Mouse (Mus musculus): Measurements from ENCODE around the gene Prf1. TPM values are rescaled to one million over a fixed set of nuclear protein-coding genes. Genes with fewer than 3 reads are reported as not detected.

Gene Prf1
- polyA plus RNA-seq, 1 experiment: 0.01 TPM

DNA sequence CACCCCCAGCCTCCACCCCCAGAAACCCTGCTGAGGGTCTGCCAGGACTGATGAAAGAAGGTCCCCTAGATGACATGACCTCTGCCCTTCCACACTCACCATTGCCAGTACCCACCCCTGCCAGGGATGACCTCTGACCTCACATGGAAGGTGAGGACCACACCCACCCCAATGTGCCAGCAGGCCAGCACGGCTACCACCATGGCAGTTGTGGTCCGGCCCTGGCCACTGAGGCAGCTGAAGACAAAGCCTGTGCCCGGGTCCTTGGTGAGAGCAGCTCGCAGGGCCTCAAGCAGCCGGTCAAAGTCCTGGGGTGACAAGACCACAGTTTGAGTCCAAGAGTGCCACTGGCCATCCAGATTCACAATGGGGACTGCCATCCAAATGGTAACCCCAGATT is 43.4 kb downstream of the Prf1 start:
- H3K36me3 ChIP-seq (ENCODE audit: control insufficient read depth, insufficient read depth): peaks cover 4% of the 10 kb centered on the region
- no peaks in the 10 kb centered on the region for H3K27me3 ChIP-seq (ENCODE audit: control insufficient read depth, insufficient read depth, insufficient read length)
- TF ChIP-seq E2F4 (IDR thresholded peaks at IDR 0.05; ENCODE audit: insufficient read depth) (no peak), MYOD1 (IDR thresholded peaks at IDR 0.05; ENCODE audit: control insufficient read depth in 1 of 3, insufficient read length in 2 of 3, low read depth in 2 of 3) (no peak), SRF (IDR thresholded peaks at IDR 0.05; ENCODE audit: control insufficient read depth, insufficient read length, low read depth) (no peak), MYOG (IDR thresholded peaks at IDR 0.05; ENCODE audit: control insufficient read depth in 1 of 3, insufficient read depth in 1 of 3, insufficient read length in 2 of 3, low read depth in 2 of 3) (no peak), TCF3 (IDR thresholded peaks at IDR 0.05; ENCODE audit: insufficient read length, low read depth) (no peak), USF1 (IDR thresholded peaks at IDR 0.05; ENCODE audit: low read depth) (no peak), CEBPB (IDR thresholded peaks at IDR 0.05; ENCODE audit: insufficient read depth, poor library complexity, severe bottlenecking) (no peak), POLR2A (IDR thresholded peaks at IDR 0.05; ENCODE audit: insufficient read length, low read depth) (no peak), TCF12 (IDR thresholded peaks at IDR 0.05; ENCODE audit: insufficient read depth, poor library complexity, severe bottlenecking) (no peak), MAX (IDR thresholded peaks at IDR 0.05; ENCODE audit: low read depth) (no peak), POLR2AphosphoS2 (IDR thresholded peaks at IDR 0.05; ENCODE audit: insufficient read length, low read depth) (no peak), REST (IDR thresholded peaks at IDR 0.05; ENCODE audit: insufficient read depth, insufficient read length) (no peak)
- no peak overlapping the region for H3K4me2 ChIP-seq (ENCODE audit: low read depth)
- H3ac ChIP-seq (ENCODE audit: control insufficient read depth, insufficient read length): no peak overlapping the region
- no peaks in the 10 kb centered on the region for H3K79me2 ChIP-seq (ENCODE audit: control insufficient read depth, insufficient read depth)
- H3K4me3 ChIP-seq: no peak overlapping the region

DNA sequence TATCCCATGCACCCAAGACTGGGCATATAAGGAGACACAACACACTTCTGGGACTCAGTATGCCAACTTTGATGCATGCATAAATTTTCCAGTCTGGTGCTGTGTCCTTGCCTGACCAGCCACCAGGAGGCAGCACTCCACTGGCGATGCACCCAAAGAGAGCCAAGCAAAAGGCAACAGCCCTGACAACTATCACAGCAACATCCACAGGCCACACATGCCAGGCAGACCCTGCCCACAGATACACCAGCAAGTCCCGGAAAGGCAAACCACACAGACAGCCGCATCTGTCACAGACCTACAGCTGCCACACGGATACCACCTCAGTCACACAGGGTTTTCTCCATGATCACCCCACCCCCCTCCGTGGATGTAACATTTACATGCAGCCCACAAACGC is 43.9 kb downstream of the Prf1 start:
- Histone ChIP-seq H3ac (ENCODE audit: control insufficient read depth, insufficient read length) (no peak overlapping the region), H3K79me2 (ENCODE audit: control insufficient read depth, insufficient read depth) (no peaks in the 10 kb centered on the region), H3K27me3 (ENCODE audit: control insufficient read depth, insufficient read depth, insufficient read length) (no peaks in the 10 kb centered on the region), H3K4me2 (ENCODE audit: low read depth) (no peak overlapping the region), H3K36me3 (ENCODE audit: control insufficient read depth, insufficient read depth) (peaks cover 4% of the 10 kb centered on the region), H3K4me3 (no peak overlapping the region)
- TF ChIP-seq REST (IDR thresholded peaks at IDR 0.05; ENCODE audit: insufficient read depth, insufficient read length): no peak
- peak; percentile 59 for TF ChIP-seq SRF (IDR thresholded peaks at IDR 0.05; ENCODE audit: control insufficient read depth, insufficient read length, low read depth)
- TF ChIP-seq MYOG (IDR thresholded peaks at IDR 0.05; ENCODE audit: control insufficient read depth in 1 of 3, insufficient read depth in 1 of 3, insufficient read length in 2 of 3, low read depth in 2 of 3): peak in 2 of 3 experiments; percentile 50 to 87
- TF ChIP-seq MYOD1 (IDR thresholded peaks at IDR 0.05; ENCODE audit: control insufficient read depth in 1 of 3, insufficient read length in 2 of 3, low read depth in 2 of 3): peak in 2 of 3 experiments; percentile 68 to 70
- no peak for TF ChIP-seq CEBPB (IDR thresholded peaks at IDR 0.05; ENCODE audit: insufficient read depth, poor library complexity, severe bottlenecking)
- TF ChIP-seq E2F4 (IDR thresholded peaks at IDR 0.05; ENCODE audit: insufficient read depth): no peak
- no peak for TF ChIP-seq POLR2AphosphoS2 (IDR thresholded peaks at IDR 0.05; ENCODE audit: insufficient read length, low read depth)
- peak; percentile 14 for TF ChIP-seq TCF3 (IDR thresholded peaks at IDR 0.05; ENCODE audit: insufficient read length, low read depth)

DNA sequence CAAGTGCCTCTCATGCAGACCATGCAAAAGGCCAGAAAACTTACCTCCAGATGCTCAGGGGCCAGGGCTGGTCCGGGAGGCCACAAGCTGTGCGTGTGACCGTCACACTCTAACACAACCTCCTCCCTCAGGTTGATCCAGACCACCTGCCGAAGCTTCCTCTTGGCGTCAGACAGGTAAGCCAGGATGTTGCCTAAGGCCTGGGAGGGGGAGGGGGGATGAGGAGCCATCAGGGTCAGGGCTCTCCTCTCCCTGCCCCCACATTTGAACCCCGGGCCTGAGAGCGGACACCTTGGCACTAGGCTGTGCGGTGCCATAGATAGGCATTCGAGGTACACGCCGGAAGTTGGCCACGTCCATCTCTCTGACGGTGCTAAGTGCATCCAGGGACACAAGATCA is 45.1 kb downstream of the Prf1 start:
- H3K36me3 ChIP-seq (ENCODE audit: control insufficient read depth, insufficient read depth): peaks cover 4% of the 10 kb centered on the region
- H3K27me3 ChIP-seq (ENCODE audit: control insufficient read depth, insufficient read depth, insufficient read length): no peaks in the 10 kb centered on the region
- H3K4me3 ChIP-seq: no peak overlapping the region
- no peak overlapping the region for H3K4me2 ChIP-seq (ENCODE audit: low read depth)
- no peaks in the 10 kb centered on the region for H3K79me2 ChIP-seq (ENCODE audit: control insufficient read depth, insufficient read depth)
- TF ChIP-seq POLR2AphosphoS2 (IDR thresholded peaks at IDR 0.05; ENCODE audit: insufficient read length, low read depth): no peak
- TF ChIP-seq MAX (IDR thresholded peaks at IDR 0.05; ENCODE audit: low read depth): no peak
- no peak for TF ChIP-seq REST (IDR thresholded peaks at IDR 0.05; ENCODE audit: insufficient read depth, insufficient read length)
- no peak for TF ChIP-seq MYOD1 (IDR thresholded peaks at IDR 0.05; ENCODE audit: control insufficient read depth in 1 of 3, insufficient read length in 2 of 3, low read depth in 2 of 3)
- no peak for TF ChIP-seq CEBPB (IDR thresholded peaks at IDR 0.05; ENCODE audit: insufficient read depth, poor library complexity, severe bottlenecking)
- no peak for TF ChIP-seq USF1 (IDR thresholded peaks at IDR 0.05; ENCODE audit: low read depth)
- TF ChIP-seq TCF3 (IDR thresholded peaks at IDR 0.05; ENCODE audit: insufficient read length, low read depth): no peak
- TF ChIP-seq SRF (IDR thresholded peaks at IDR 0.05; ENCODE audit: control insufficient read depth, insufficient read length, low read depth): no peak
- no peak for TF ChIP-seq MYOG (IDR thresholded peaks at IDR 0.05; ENCODE audit: control insufficient read depth in 1 of 3, insufficient read depth in 1 of 3, insufficient read length in 2 of 3, low read depth in 2 of 3)
- no peak for TF ChIP-seq E2F4 (IDR thresholded peaks at IDR 0.05; ENCODE audit: insufficient read depth)
- TF ChIP-seq POLR2A (IDR thresholded peaks at IDR 0.05; ENCODE audit: insufficient read length, low read depth): no peak
- H3ac ChIP-seq (ENCODE audit: control insufficient read depth, insufficient read length): no peak overlapping the region

DNA sequence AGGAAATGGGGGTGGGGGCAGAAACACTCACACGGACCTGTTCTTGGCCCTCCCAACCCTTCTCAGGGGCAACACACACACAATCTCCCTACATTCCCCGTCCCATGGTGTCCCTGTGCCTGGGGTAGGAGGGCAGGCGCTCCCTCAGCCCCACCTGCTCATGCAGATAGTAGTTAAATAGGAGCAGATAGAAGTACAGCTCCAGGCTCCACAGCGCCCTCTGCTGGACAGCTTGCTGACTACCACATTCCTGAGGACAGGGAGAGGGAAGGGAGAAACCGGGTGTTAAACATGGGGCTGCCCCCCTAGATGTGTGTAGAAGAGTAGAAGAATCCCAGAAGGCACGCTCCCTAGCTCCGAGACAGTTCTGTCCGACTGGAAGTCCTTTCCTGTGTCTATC is 46.3 kb downstream of the Prf1 start:
- TF ChIP-seq MAX (IDR thresholded peaks at IDR 0.05; ENCODE audit: low read depth) (no peak), CEBPB (IDR thresholded peaks at IDR 0.05; ENCODE audit: insufficient read depth, poor library complexity, severe bottlenecking) (no peak), USF1 (IDR thresholded peaks at IDR 0.05; ENCODE audit: low read depth) (no peak), POLR2A (IDR thresholded peaks at IDR 0.05; ENCODE audit: insufficient read length, low read depth) (no peak), E2F4 (IDR thresholded peaks at IDR 0.05; ENCODE audit: insufficient read depth) (no peak), TCF12 (IDR thresholded peaks at IDR 0.05; ENCODE audit: insufficient read depth, poor library complexity, severe bottlenecking) (no peak), POLR2AphosphoS2 (IDR thresholded peaks at IDR 0.05; ENCODE audit: insufficient read length, low read depth) (no peak), MYOG (IDR thresholded peaks at IDR 0.05; ENCODE audit: control insufficient read depth in 1 of 3, insufficient read depth in 1 of 3, insufficient read length in 2 of 3, low read depth in 2 of 3) (no peak), TCF3 (IDR thresholded peaks at IDR 0.05; ENCODE audit: insufficient read length, low read depth) (no peak), SRF (IDR thresholded peaks at IDR 0.05; ENCODE audit: control insufficient read depth, insufficient read length, low read depth) (no peak), MYOD1 (IDR thresholded peaks at IDR 0.05; ENCODE audit: control insufficient read depth in 1 of 3, insufficient read length in 2 of 3, low read depth in 2 of 3) (no peak), REST (IDR thresholded peaks at IDR 0.05; ENCODE audit: insufficient read depth, insufficient read length) (no peak)
- H3ac ChIP-seq (ENCODE audit: control insufficient read depth, insufficient read length): no peak overlapping the region
- no peaks in the 10 kb centered on the region for H3K79me2 ChIP-seq (ENCODE audit: control insufficient read depth, insufficient read depth)
- no peak overlapping the region for H3K4me3 ChIP-seq
- H3K4me2 ChIP-seq (ENCODE audit: low read depth): no peak overlapping the region
- H3K27me3 ChIP-seq (ENCODE audit: control insufficient read depth, insufficient read depth, insufficient read length): no peaks in the 10 kb centered on the region
- H3K36me3 ChIP-seq (ENCODE audit: control insufficient read depth, insufficient read depth): peaks cover 2% of the 10 kb centered on the region

Data from myocyte (in vitro differentiated cells).